17 mouse cellular contexts compared by ENCODE assay signal in genomic region chr10:98660747-98661146, GRCm38 (mm10).
DNase-seq lines count a peak whose midpoint lies in the region; ATAC-seq and TF ChIP-seq lines count a peak whose summit lies in the region.
"Had no signal": no experiment of that assay in that cellular context is flagged by ENCODE, and none has a peak within 500 bp of the region (broad histone marks: within the 10 kb centered on the region; RNA-seq: fewer than 3 reads in every experiment).

No protein-coding gene starts in this region.

- no peak overlapping the region for H3K4me3 ChIP-seq in gastrocnemius, adult 2 months
- no peak overlapping the region for H3K4me3 ChIP-seq in kidney, embryonic 14.5 days (ENCODE audit: low read length)
- H3K4me3 ChIP-seq in hindbrain, embryonic 10.5 days = no peak overlapping the region
- H3K4me3 ChIP-seq: embryonic facial prominence, embryonic 12.5 days; forebrain, embryonic 12.5 days; hindbrain, embryonic 13.5 days; limb, embryonic 13.5 days; megakaryocyte, embryonic 14.5 days had no signal

- peak overlapping the region; percentile 52 for H3K27ac ChIP-seq in gastrocnemius, adult 2 months
- H3K27ac ChIP-seq in kidney, embryonic 14.5 days (ENCODE audit: low read depth, low read length) = no peak overlapping the region
- no peak overlapping the region for H3K27ac ChIP-seq in hindbrain, embryonic 10.5 days
- H3K27ac ChIP-seq: embryonic facial prominence, embryonic 12.5 days; forebrain, embryonic 12.5 days; hindbrain, embryonic 13.5 days; limb, embryonic 13.5 days had no signal

- no peaks in the 10 kb centered on the region for H3K4me1 ChIP-seq in kidney, embryonic 14.5 days (ENCODE audit: control insufficient read depth, insufficient read depth, low read length)
- H3K4me1 ChIP-seq in hindbrain, embryonic 10.5 days (replicated peaks) = no peaks in the 10 kb centered on the region
- H3K4me1 ChIP-seq: embryonic facial prominence, embryonic 12.5 days; forebrain, embryonic 12.5 days; hindbrain, embryonic 13.5 days; limb, embryonic 13.5 days; megakaryocyte, embryonic 14.5 days had no signal

- H3K27me3 ChIP-seq in kidney, embryonic 14.5 days (ENCODE audit: control insufficient read depth, insufficient read depth, low read length) = no peaks in the 10 kb centered on the region
- H3K27me3 ChIP-seq in hindbrain, embryonic 10.5 days (ENCODE audit: insufficient read depth, poor library complexity, severe bottlenecking) = no peaks in the 10 kb centered on the region
- H3K27me3 ChIP-seq: embryonic facial prominence, embryonic 12.5 days; forebrain, embryonic 12.5 days; hindbrain, embryonic 13.5 days; limb, embryonic 13.5 days; megakaryocyte, embryonic 14.5 days had no signal

- no peak overlapping the region for H3K4me2 ChIP-seq in kidney, embryonic 14.5 days (replicated peaks; ENCODE audit: low read depth, low read length)
- H3K4me2 ChIP-seq: embryonic facial prominence, embryonic 12.5 days; forebrain, embryonic 12.5 days; hindbrain, embryonic 13.5 days; limb, embryonic 13.5 days had no signal

- no peak for ATAC-seq in kidney, embryonic 14.5 days (ENCODE audit: low FRiP score, low TSS enrichment)
- no peak for ATAC-seq in frontal cortex, adult (ENCODE audit: low TSS enrichment)

- intact Hi-C loops in gastrocnemius, adult 2 months (cut with DNase I) = no loop called here

- WGBS in kidney, embryonic 14.5 days = 72% methylated on average over 1 of the region's 1 CpGs
- WGBS in hindbrain, embryonic 10.5 days = 44% methylated on average over 1 of the region's 1 CpGs

- H3K36me3 ChIP-seq in kidney, embryonic 14.5 days (ENCODE audit: control insufficient read depth, insufficient read depth, low read length) = no peaks in the 10 kb centered on the region
- H3K36me3 ChIP-seq in hindbrain, embryonic 10.5 days = no peaks in the 10 kb centered on the region
- H3K36me3 ChIP-seq: embryonic facial prominence, embryonic 12.5 days; forebrain, embryonic 12.5 days; hindbrain, embryonic 13.5 days; limb, embryonic 13.5 days had no signal

- peak; percentile 20 for DNase-seq in gastrocnemius, adult 2 months
- DNase-seq in gastrocnemius, postnatal 4 days (ENCODE audit: low spot score in 2 of 2) = no peak
- DNase-seq in kidney, adult 9 months = peak; percentile 26
- DNase-seq in Muller cell, postnatal 12 days (ENCODE audit: inconsistent ontology term) = peak; percentile 34
- DNase-seq in lung, postnatal 14 days = peak; percentile 9
- DNase-seq in hindbrain, embryonic 10.5 days (ENCODE audit: low spot score) = no peak
- DNase-seq: adrenal gland, postnatal 25 days; cerebellum, postnatal 14 days; kidney, adult 18-20 months; right cerebral cortex, postnatal 25 days had no signal

- H3K9me3 ChIP-seq in kidney, embryonic 14.5 days (ENCODE audit: control insufficient read depth, low read length) = no peaks in the 10 kb centered on the region
- no peaks in the 10 kb centered on the region for H3K9me3 ChIP-seq in hindbrain, embryonic 10.5 days
- H3K9me3 ChIP-seq: embryonic facial prominence, embryonic 12.5 days; forebrain, embryonic 12.5 days; hindbrain, embryonic 13.5 days; limb, embryonic 13.5 days; megakaryocyte, embryonic 14.5 days had no signal

- TF ChIP-seq CTCF in gastrocnemius, adult 2 months (IDR thresholded peaks at IDR 0.05) = no peak

- no peak overlapping the region for H3K9ac ChIP-seq in kidney, embryonic 14.5 days (ENCODE audit: low read depth, low read length)
- H3K9ac ChIP-seq: embryonic facial prominence, embryonic 12.5 days; forebrain, embryonic 12.5 days; hindbrain, embryonic 13.5 days; limb, embryonic 13.5 days had no signal

Comparison
In these comparisons a context has a peak if more than half of its experiments do, and no peak if none do; other contexts are left out.
1. DNase-seq: peak in gastrocnemius, adult 2 months (single experiment), kidney, adult 9 months (single experiment), Muller cell, postnatal 12 days (single experiment) and lung, postnatal 14 days (single experiment); none in gastrocnemius, postnatal 4 days (0 of 2) and hindbrain, embryonic 10.5 days (single experiment).